Mouse (Mus musculus) subcutaneous adipose tissue, adult 2 months (tissue): Measurements from ENCODE around the gene Rbm46. TPM values are rescaled to one million over a fixed set of nuclear protein-coding genes. Genes with fewer than 3 reads are reported as not detected.

Experiments
- polyA plus RNA-seq: library from polyadenylated mRNA; depleted of rRNA; stranded (reverse); fragments of >200 nt; gene quantifications from 2 replicates; pipeline ENCODE4 v1.2.3, GENCODE M21; 2012; ENCODE audit warnings: low replicate concordance; rRNA removed

Rbm46 gene
- 0.28 and 0.42 TPM in 2 replicates for polyA plus RNA-seq

GRCm38 (mm10) chr3:82876372-82876739, at the start of gene Rbm46:
TSS of gene Rbm46 (minus strand) at chr3:82876483.

GRCm38 (mm10) chr3:82903613-82904205, 27.4 kb upstream of the Rbm46 start, which contains the start of gene Lrat:
TSS of gene Lrat (minus strand) at chr3:82903973.

Other genes starting within 250 kb of the Rbm46 start
- 0.03 and 0.14 TPM in 2 replicates for gene Lrat, start 27.5 kb upstream of the Rbm46 start, polyA plus RNA-seq
- 0.06 and 0.66 TPM in 2 replicates for gene Fgg, start 131.2 kb upstream of the Rbm46 start, polyA plus RNA-seq
- gene Fga, start 149.6 kb upstream of the Rbm46 start, polyA plus RNA-seq = 0.10 and 0.31 TPM in 2 replicates
- gene Fgb, start 173.4 kb upstream of the Rbm46 start, polyA plus RNA-seq = 0.22 TPM in 1 of 2 replicates, not detected in the other
- 33.3 and 51.5 TPM in 2 replicates for gene Plrg1, start 179.0 kb upstream of the Rbm46 start, polyA plus RNA-seq